Comparison of ENCODE assay signal across 25 mouse cellular contexts in the genomic region with DNA sequence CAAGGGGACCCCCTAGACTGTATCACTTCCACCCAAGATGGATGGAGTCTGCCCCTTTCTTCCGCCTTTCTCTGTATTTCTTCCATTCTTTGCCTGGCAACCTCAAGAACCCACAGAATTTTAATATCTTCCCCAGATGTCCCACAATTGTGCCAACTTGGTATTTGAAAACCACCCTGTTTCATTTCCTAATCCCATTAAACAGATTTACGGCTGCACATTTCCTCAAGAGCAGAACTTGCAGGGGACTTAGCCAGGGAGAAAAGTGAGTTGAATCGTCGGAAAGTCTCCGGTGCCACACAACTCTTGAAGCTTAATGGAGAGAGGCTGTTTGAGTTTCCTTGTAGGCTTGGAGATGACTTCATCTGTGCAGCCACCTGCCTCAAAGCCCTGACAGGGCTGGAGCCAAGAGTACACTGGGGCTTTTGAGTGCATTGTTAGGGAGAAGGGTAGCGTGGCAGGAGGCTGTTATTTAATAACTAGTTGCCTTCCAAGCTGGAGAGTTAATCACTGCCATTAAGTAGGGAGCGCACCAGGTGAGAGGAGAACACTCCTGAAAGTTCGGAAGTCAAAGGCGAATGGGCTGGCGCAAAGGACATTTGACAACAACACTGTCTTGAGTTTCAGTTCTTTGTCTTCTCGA.
DNase-seq lines count a peak whose midpoint lies in the region; ATAC-seq and TF ChIP-seq lines count a peak whose summit lies in the region.
"Had no signal": no experiment of that assay in that cellular context is flagged by ENCODE, and none has a peak within 500 bp of the region (broad histone marks: within the 10 kb centered on the region; RNA-seq: fewer than 3 reads in every experiment).

No protein-coding gene starts in this region.

- TF ChIP-seq CTCF in heart, adult 2 months (IDR thresholded peaks at IDR 0.05) = no peak

- H3K79me2 ChIP-seq in heart, adult 2 months (replicated peaks; ENCODE audit: control insufficient read depth, insufficient read depth, low read length) = no peaks in the 10 kb centered on the region

- H3K36me3 ChIP-seq in heart, adult 2 months (ENCODE audit: control insufficient read depth, insufficient read depth, low read length) = no peaks in the 10 kb centered on the region
- no peaks in the 10 kb centered on the region for H3K36me3 ChIP-seq in midbrain, embryonic 11.5 days (ENCODE audit: control insufficient read depth, insufficient read depth, low read length)
- H3K36me3 ChIP-seq in midbrain, embryonic 14.5 days (ENCODE audit: control insufficient read depth, insufficient read depth, low read length) = no peaks in the 10 kb centered on the region
- H3K36me3 ChIP-seq in kidney, embryonic 15.5 days = no peaks in the 10 kb centered on the region
- H3K36me3 ChIP-seq: embryonic facial prominence, embryonic 15.5 days; heart, embryonic 13.5 days; hindbrain, embryonic 15.5 days; limb, embryonic 12.5 days; liver, embryonic 15.5 days had no signal

- no peaks in the 10 kb centered on the region for H3K27me3 ChIP-seq in heart, adult 2 months (ENCODE audit: control insufficient read depth, insufficient read depth, low read length)
- H3K27me3 ChIP-seq in midbrain, embryonic 11.5 days (ENCODE audit: control insufficient read depth, insufficient read depth, low read length) = no peaks in the 10 kb centered on the region
- H3K27me3 ChIP-seq in midbrain, embryonic 14.5 days (ENCODE audit: control insufficient read depth, insufficient read depth, low read length) = no peaks in the 10 kb centered on the region; the same call in 1 of the 2 replicates
- H3K27me3 ChIP-seq in kidney, embryonic 15.5 days = no peaks in the 10 kb centered on the region
- H3K27me3 ChIP-seq: embryonic facial prominence, embryonic 15.5 days; forebrain, embryonic 13.5 days; hindbrain, embryonic 15.5 days; limb, embryonic 12.5 days; liver, embryonic 15.5 days had no signal

- peak; percentile 57 for DNase-seq in heart, adult 11 months
- no peak for DNase-seq in heart, adult 2 months
- peak; percentile 69 for DNase-seq in midbrain, embryonic 11.5 days (ENCODE audit: low spot score, missing footprints)
- DNase-seq in midbrain, embryonic 14.5 days = no peak
- peak; percentile 14 to 41 for DNase-seq in kidney, postnatal 4 days
- no peak for DNase-seq in adrenal gland, postnatal 4 days (ENCODE audit: low spot score in 2 of 2)
- DNase-seq in urinary bladder, postnatal 10 days (ENCODE audit: low spot score) = no peak
- DNase-seq: adrenal gland, postnatal 25 days; cerebellum, adult 8-10 months; gastrocnemius, postnatal 36 days; heart, postnatal 10 days; lung, embryonic 14.5 days; lung, postnatal 14 days; thymus, adult 18-20 months; thymus, postnatal 25 days had no signal

- H3K9ac ChIP-seq in heart, adult 2 months (ENCODE audit: low read depth, low read length) = no peak overlapping the region
- H3K9ac ChIP-seq in midbrain, embryonic 11.5 days (ENCODE audit: low read length) = no peak overlapping the region
- H3K9ac ChIP-seq in midbrain, embryonic 14.5 days (replicated peaks; ENCODE audit: low read length) = no peak overlapping the region
- no peak overlapping the region for H3K9ac ChIP-seq in kidney, embryonic 15.5 days
- H3K9ac ChIP-seq: embryonic facial prominence, embryonic 15.5 days; forebrain, embryonic 13.5 days; heart, embryonic 13.5 days; hindbrain, embryonic 15.5 days; limb, embryonic 12.5 days; liver, embryonic 15.5 days; lung, embryonic 14.5 days had no signal

- TF ChIP-seq POLR2A in heart, adult 2 months (IDR thresholded peaks at IDR 0.05; ENCODE audit: insufficient read depth, low read depth, low read length) = no peak

- no peaks in the 10 kb centered on the region for H3K9me3 ChIP-seq in midbrain, embryonic 11.5 days (ENCODE audit: control insufficient read depth, low read length)
- H3K9me3 ChIP-seq in midbrain, embryonic 14.5 days (ENCODE audit: control insufficient read depth, low read length) = peaks cover 5% of the 10 kb centered on the region; the same call in 1 of the 2 replicates
- no peaks in the 10 kb centered on the region for H3K9me3 ChIP-seq in kidney, embryonic 15.5 days (replicated peaks)
- H3K9me3 ChIP-seq: forebrain, embryonic 13.5 days; heart, embryonic 13.5 days; hindbrain, embryonic 15.5 days; limb, embryonic 12.5 days had no signal

- no peaks in the 10 kb centered on the region for H3K4me1 ChIP-seq in heart, adult 2 months (ENCODE audit: control insufficient read depth, insufficient read depth, low read length)
- H3K4me1 ChIP-seq in midbrain, embryonic 11.5 days (ENCODE audit: control insufficient read depth, insufficient read depth, low read length) = 0 out of 2 replicates have a peak, but pooled peaks cover 4% of the 10 kb centered on the region
- H3K4me1 ChIP-seq in midbrain, embryonic 14.5 days (ENCODE audit: control insufficient read depth, insufficient read depth, low read length) = peaks cover 6% of the 10 kb centered on the region; the same call in 1 of the 2 replicates
- H3K4me1 ChIP-seq in kidney, embryonic 15.5 days = peaks cover 10% of the 10 kb centered on the region
- H3K4me1 ChIP-seq: embryonic facial prominence, embryonic 15.5 days; heart, embryonic 13.5 days; liver, embryonic 15.5 days had no signal

- H3K4me2 ChIP-seq in midbrain, embryonic 11.5 days = no peak overlapping the region
- no peak overlapping the region for H3K4me2 ChIP-seq in midbrain, embryonic 14.5 days (ENCODE audit: low read length)
- H3K4me2 ChIP-seq in kidney, embryonic 15.5 days = no peak overlapping the region
- H3K4me2 ChIP-seq: embryonic facial prominence, embryonic 15.5 days; forebrain, embryonic 13.5 days; heart, embryonic 13.5 days; hindbrain, embryonic 15.5 days; limb, embryonic 12.5 days; liver, embryonic 15.5 days; lung, embryonic 14.5 days had no signal

- H3K4me3 ChIP-seq in heart, adult 2 months = no peak overlapping the region
- no peak overlapping the region for H3K4me3 ChIP-seq in midbrain, embryonic 11.5 days (ENCODE audit: low read depth, low read length)
- H3K4me3 ChIP-seq in midbrain, embryonic 14.5 days (replicated peaks; ENCODE audit: low read depth, low read length) = no peak overlapping the region
- no peak overlapping the region for H3K4me3 ChIP-seq in kidney, embryonic 15.5 days (replicated peaks)
- H3K4me3 ChIP-seq: embryonic facial prominence, embryonic 15.5 days; forebrain, embryonic 13.5 days; heart, embryonic 13.5 days; hindbrain, embryonic 15.5 days; limb, embryonic 12.5 days; liver, embryonic 15.5 days had no signal

- no peak for ATAC-seq in midbrain, embryonic 11.5 days (ENCODE audit: low FRiP score)
- ATAC-seq in midbrain, embryonic 14.5 days (ENCODE audit: low FRiP score, low TSS enrichment) = no peak
- ATAC-seq in kidney, embryonic 15.5 days (replicated peaks; ENCODE audit: low FRiP score) = peak; percentile 70
- ATAC-seq: forebrain, embryonic 13.5 days; inflammation-experienced regulatory T-cells, adult 6 months; midbrain, embryonic 16.5 days had no signal

- H3K27ac ChIP-seq in heart, adult 2 months = no peak overlapping the region
- H3K27ac ChIP-seq in midbrain, embryonic 11.5 days (ENCODE audit: low read depth, low read length) = no peak overlapping the region
- H3K27ac ChIP-seq in midbrain, embryonic 14.5 days (replicated peaks; ENCODE audit: low read depth, low read length) = no peak overlapping the region
- peak overlapping the region; percentile 73 for H3K27ac ChIP-seq in kidney, embryonic 15.5 days
- H3K27ac ChIP-seq: embryonic facial prominence, embryonic 15.5 days; forebrain, embryonic 13.5 days; heart, embryonic 13.5 days; hindbrain, embryonic 15.5 days; limb, embryonic 12.5 days; liver, embryonic 15.5 days; stomach, postnatal 0 days had no signal

- TF ChIP-seq EP300 in heart, adult 2 months (IDR thresholded peaks at IDR 0.05; ENCODE audit: insufficient read depth, low read depth, low read length) = no peak

- 81% methylated on average over 11 of the region's 11 CpGs for WGBS in heart, adult 2 months
- WGBS in midbrain, embryonic 11.5 days = 70% methylated on average over 11 of the region's 11 CpGs
- WGBS in midbrain, embryonic 14.5 days = 55% methylated on average over 11 of the region's 11 CpGs
- 42% methylated on average over 11 of the region's 11 CpGs for WGBS in kidney, embryonic 15.5 days

- intact Hi-C loops in heart, adult 2 months (cut with DNase I) = no loop called here

Comparison
In these comparisons a context has a peak if more than half of its experiments do, and no peak if none do; other contexts are left out.
1. DNase-seq: peak in heart, adult 11 months (single experiment), midbrain, embryonic 11.5 days (single experiment) and kidney, postnatal 4 days (2 of 2); none in heart, adult 2 months (0 of 2), midbrain, embryonic 14.5 days (single experiment), adrenal gland, postnatal 4 days (0 of 2) and urinary bladder, postnatal 10 days (single experiment).